Mouse (Mus musculus): ENCODE results near the gene Olfr364-ps1. TPM values are rescaled to one million over a fixed set of nuclear protein-coding genes. Genes with fewer than 3 reads are reported as not detected.

Gene Olfr364-ps1
- not detected in 2 replicates for polyA plus RNA-seq (2014; fragmentation: Nextera tagmentation; extraction: Ambion mirVana)

DNA sequence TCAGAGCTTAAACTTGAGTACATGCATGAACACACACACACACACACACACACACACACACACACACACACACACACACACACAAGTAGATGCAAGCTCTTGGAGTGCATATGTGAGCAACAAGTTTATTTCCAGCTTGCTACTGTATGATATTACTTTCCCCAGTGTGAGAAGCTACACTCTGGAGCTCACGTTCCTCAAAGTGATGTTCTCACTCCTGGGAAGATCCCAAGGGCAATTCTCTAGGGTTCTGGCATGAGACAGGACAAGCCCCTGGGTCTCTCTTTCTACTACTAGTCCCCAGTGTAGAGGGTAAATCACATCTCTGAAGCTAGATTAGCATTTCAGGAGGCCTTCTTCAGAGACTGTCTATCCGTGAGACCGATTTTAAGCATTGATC is at the start of gene Olfr364-ps1:
Gene Olfr364-ps1, plus strand, starts transcription at position 301 of the 400 bp plus-strand sequence.
- WGBS = 86% methylated on average over 3 of the region's 3 CpGs
- H3K4me3 ChIP-seq (ENCODE audit: low read depth, low read length) = no peak within 1 kb of the TSS

GRCm38 (mm10) chr2:37117810-37118209 is 21.3 kb upstream of the Olfr364-ps1 start, which contains the start of gene Olfr362:
Gene Olfr362, minus strand, starts transcription at chr2:37117910.
- 79% methylated on average over 1 of the region's 1 CpGs for WGBS

More for the DNA sequence above, at the start of gene Olfr364-ps1:
- H3K9me3 ChIP-seq (ENCODE audit: control insufficient read depth, low read length) = peaks cover 11% of the 10 kb centered on the region
- ATAC-seq (ENCODE audit: low read depth) = no peak
- no peaks in the 10 kb centered on the region for H3K4me1 ChIP-seq (ENCODE audit: control insufficient read depth, insufficient read depth, low read length)
- no peaks in the 10 kb centered on the region for H3K36me3 ChIP-seq (ENCODE audit: control insufficient read depth, insufficient read depth, low read length)
- no peak within 1 kb of the TSS for H3K9ac ChIP-seq (replicated peaks; ENCODE audit: low read depth, low read length)
- no peak within 1 kb of the TSS for H3K4me2 ChIP-seq (ENCODE audit: low read depth, low read length)
- no peak within 1 kb of the TSS for H3K27ac ChIP-seq (ENCODE audit: low read depth, low read length)
- no peaks in the 10 kb centered on the region for H3K27me3 ChIP-seq (ENCODE audit: control insufficient read depth, insufficient read depth, low read length)

DNA sequence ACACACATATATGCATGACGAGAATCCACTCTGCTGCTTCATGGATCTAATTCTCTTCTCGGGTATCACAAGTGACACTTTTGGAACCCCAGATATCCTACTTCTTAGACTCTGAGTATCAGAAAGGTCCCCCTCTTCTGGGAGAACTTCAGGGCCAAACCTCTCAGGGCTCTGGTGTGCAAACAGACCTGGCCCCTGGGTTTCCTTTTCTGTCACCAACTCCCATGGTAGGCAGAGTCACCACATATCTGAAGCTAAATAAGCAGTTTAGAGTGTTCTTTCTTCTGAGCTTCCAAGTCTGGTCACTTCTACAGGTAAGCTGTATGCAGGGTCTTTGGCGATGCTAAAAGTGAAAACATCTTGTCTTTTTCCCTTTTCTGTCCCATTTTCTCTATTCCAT is 48.8 kb downstream of the Olfr364-ps1 start, which contains the start of gene Olfr365:
Gene Olfr365, plus strand, starts transcription at position 301 of the 400 bp plus-strand sequence.
- 76% methylated on average over 3 of the region's 3 CpGs for WGBS
- Histone ChIP-seq H3K4me1 (ENCODE audit: control insufficient read depth, insufficient read depth, low read length) (no peaks in the 10 kb centered on the region), H3K9ac (replicated peaks; ENCODE audit: low read depth, low read length) (no peak within 1 kb of the TSS), H3K27ac (ENCODE audit: low read depth, low read length) (no peak within 1 kb of the TSS), H3K27me3 (ENCODE audit: control insufficient read depth, insufficient read depth, low read length) (no peaks in the 10 kb centered on the region), H3K4me2 (ENCODE audit: low read depth, low read length) (no peak within 1 kb of the TSS), H3K36me3 (ENCODE audit: control insufficient read depth, insufficient read depth, low read length) (no peaks in the 10 kb centered on the region), H3K9me3 (ENCODE audit: control insufficient read depth, low read length) (no peaks in the 10 kb centered on the region), H3K4me3 (ENCODE audit: low read depth, low read length) (no peak within 1 kb of the TSS)
- ATAC-seq (ENCODE audit: low read depth) = no peak

More at GRCm38 (mm10) chr2:37117810-37118209, 21.3 kb upstream of the Olfr364-ps1 start, which contains the start of gene Olfr362:
- Histone ChIP-seq H3K4me2 (ENCODE audit: low read depth, low read length) (no peak within 1 kb of the TSS), H3K4me1 (ENCODE audit: control insufficient read depth, insufficient read depth, low read length) (no peaks in the 10 kb centered on the region), H3K27me3 (ENCODE audit: control insufficient read depth, insufficient read depth, low read length) (no peaks in the 10 kb centered on the region), H3K27ac (ENCODE audit: low read depth, low read length) (no peak within 1 kb of the TSS), H3K4me3 (ENCODE audit: low read depth, low read length) (no peak within 1 kb of the TSS), H3K9me3 (ENCODE audit: control insufficient read depth, low read length) (peaks cover 5% of the 10 kb centered on the region; the same call in 1 of the 2 replicates), H3K9ac (replicated peaks; ENCODE audit: low read depth, low read length) (no peak within 1 kb of the TSS), H3K36me3 (ENCODE audit: control insufficient read depth, insufficient read depth, low read length) (no peaks in the 10 kb centered on the region)
- ATAC-seq (ENCODE audit: low read depth) = no peak

Other genes starting within 250 kb of the Olfr364-ps1 start
- gene Olfr353, start 246.4 kb upstream of the Olfr364-ps1 start, polyA plus RNA-seq (2014; fragmentation: Nextera tagmentation; extraction: Ambion mirVana) = not detected in 2 replicates
- gene Olfr354, start 233.6 kb upstream of the Olfr364-ps1 start, polyA plus RNA-seq (2014; fragmentation: Nextera tagmentation; extraction: Ambion mirVana) = not detected in 2 replicates
- not detected in 2 replicates for gene Olfr355, start 210.4 kb upstream of the Olfr364-ps1 start, polyA plus RNA-seq (2014; fragmentation: Nextera tagmentation; extraction: Ambion mirVana)
- gene Olfr356, start 202.2 kb upstream of the Olfr364-ps1 start, polyA plus RNA-seq (2014; fragmentation: Nextera tagmentation; extraction: Ambion mirVana) = not detected in 2 replicates
- gene Olfr357, start 145.5 kb upstream of the Olfr364-ps1 start, polyA plus RNA-seq (2014; fragmentation: Nextera tagmentation; extraction: Ambion mirVana) = not detected in 2 replicates
- not detected in 2 replicates for gene Olfr358, start 130.0 kb upstream of the Olfr364-ps1 start, polyA plus RNA-seq (2014; fragmentation: Nextera tagmentation; extraction: Ambion mirVana)
- gene Olfr360, start 73.6 kb upstream of the Olfr364-ps1 start, polyA plus RNA-seq (2014; fragmentation: Nextera tagmentation; extraction: Ambion mirVana) = not detected in 2 replicates
- gene Olfr361, start 50.0 kb upstream of the Olfr364-ps1 start, polyA plus RNA-seq (2014; fragmentation: Nextera tagmentation; extraction: Ambion mirVana) = not detected in 2 replicates
- not detected in 2 replicates for gene Olfr362, start 21.4 kb upstream of the Olfr364-ps1 start, polyA plus RNA-seq (2014; fragmentation: Nextera tagmentation; extraction: Ambion mirVana)
- gene Olfr365, start 48.9 kb downstream of the Olfr364-ps1 start, polyA plus RNA-seq (2014; fragmentation: Nextera tagmentation; extraction: Ambion mirVana) = not detected in 2 replicates
- gene Olfr366, start 72.3 kb downstream of the Olfr364-ps1 start, polyA plus RNA-seq (2014; fragmentation: Nextera tagmentation; extraction: Ambion mirVana) = not detected in 2 replicates
- gene Olfr368, start 187.2 kb downstream of the Olfr364-ps1 start, polyA plus RNA-seq (2014; fragmentation: Nextera tagmentation; extraction: Ambion mirVana) = not detected in 2 replicates
- gene Pdcl, start 220.0 kb downstream of the Olfr364-ps1 start, polyA plus RNA-seq (2014; fragmentation: Nextera tagmentation; extraction: Ambion mirVana) = 52.6 and 66.5 TPM in 2 replicates